Mouse (Mus musculus): ENCODE results near the gene Spock2.
"Not testable (repeated sequence)": the region's sequence is repeated elsewhere in the genome, so short reads cannot be mapped to it uniquely, and the experiment has no call there.

DNA sequence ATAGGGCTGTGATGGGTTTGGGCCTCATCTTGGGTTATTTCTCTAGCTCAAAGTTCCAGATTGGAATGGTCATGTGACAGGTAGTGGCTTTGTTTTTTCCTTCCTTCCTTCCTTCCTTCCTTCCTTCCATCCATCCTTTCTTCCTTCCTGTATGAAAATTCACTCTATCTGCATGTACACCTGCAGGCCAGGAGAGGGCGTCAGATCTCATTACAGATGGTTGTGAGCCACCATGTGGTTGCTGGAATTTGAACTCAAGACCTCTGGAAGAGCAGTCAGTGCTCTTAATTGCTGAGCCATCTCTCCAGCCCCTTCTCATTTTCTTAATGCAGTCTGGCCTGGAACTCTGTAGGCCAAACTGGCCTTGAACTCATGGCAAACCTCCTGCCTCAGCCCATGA lies 30.0 kb downstream of the Spock2 start:
- TF ChIP-seq CTCF (IDR thresholded peaks at IDR 0.05; ENCODE audit: low read depth), result 0 out of 2 replicates have a peak, but pooled peaks have one; percentile 20
- not testable (repeated sequence) for TF ChIP-seq EP300 (IDR thresholded peaks at IDR 0.05; ENCODE audit: low read depth)
